In genomic region chr13:117008021-117009015, GRCm38 (mm10) we compare ENCODE assay signal across 13 mouse cellular contexts.
"Had no signal": no experiment of that assay in that cellular context is flagged by ENCODE, and none has a peak within 500 bp of the region (broad histone marks: within the 10 kb centered on the region; RNA-seq: fewer than 3 reads in every experiment).

No protein-coding gene starts in this region.

- DNase-seq: kidney, adult 18-20 months; kidney, postnatal 10 days; layer of hippocampus, postnatal 36 days; lung, adult 2 months; lung, postnatal 10 days; lung, postnatal 4 days; right cerebral cortex, adult 18-20 months; right cerebral cortex, postnatal 25 days had no signal

- H3K27ac ChIP-seq: limb, embryonic 12.5 days; liver, embryonic 14.5 days; midbrain, embryonic 15.5 days; stomach, postnatal 0 days had no signal

- ATAC-seq: midbrain, embryonic 15.5 days had no signal

- H3K4me3 ChIP-seq: limb, embryonic 12.5 days; megakaryocyte, embryonic 14.5 days; midbrain, embryonic 15.5 days had no signal
